Mouse (Mus musculus) megakaryocyte, adult 5-6 weeks (primary cell): ENCODE data around the gene Cmtm7. TPM values are rescaled to one million over a fixed set of nuclear protein-coding genes. Genes with fewer than 3 reads are reported as not detected.

Experiments used
- ATAC-seq: 2 replicates; pipeline ENCODE4 v1.8.0; 2016; ENCODE audit warnings: mild to moderate bottlenecking, inconsistent platforms; ENCODE audit not compliant: poor library complexity, severe bottlenecking
- total RNA-seq, 2 experiments: library from RNA; stranded (forward) in 1 of 2; stranded (reverse) in 1 of 2; fragments of 153-499, 151-499 nt in 1 of 2; fragments of 221-1000, 200-1000 nt in 1 of 2; gene quantifications; 2 replicates each; pipeline versions ENCODE4 v1.2.3 to v1.2.4; 2015 to 2017

The Cmtm7 gene
- total RNA-seq, 2 experiments from 2014 or later: 201 to 283 TPM

DNA sequence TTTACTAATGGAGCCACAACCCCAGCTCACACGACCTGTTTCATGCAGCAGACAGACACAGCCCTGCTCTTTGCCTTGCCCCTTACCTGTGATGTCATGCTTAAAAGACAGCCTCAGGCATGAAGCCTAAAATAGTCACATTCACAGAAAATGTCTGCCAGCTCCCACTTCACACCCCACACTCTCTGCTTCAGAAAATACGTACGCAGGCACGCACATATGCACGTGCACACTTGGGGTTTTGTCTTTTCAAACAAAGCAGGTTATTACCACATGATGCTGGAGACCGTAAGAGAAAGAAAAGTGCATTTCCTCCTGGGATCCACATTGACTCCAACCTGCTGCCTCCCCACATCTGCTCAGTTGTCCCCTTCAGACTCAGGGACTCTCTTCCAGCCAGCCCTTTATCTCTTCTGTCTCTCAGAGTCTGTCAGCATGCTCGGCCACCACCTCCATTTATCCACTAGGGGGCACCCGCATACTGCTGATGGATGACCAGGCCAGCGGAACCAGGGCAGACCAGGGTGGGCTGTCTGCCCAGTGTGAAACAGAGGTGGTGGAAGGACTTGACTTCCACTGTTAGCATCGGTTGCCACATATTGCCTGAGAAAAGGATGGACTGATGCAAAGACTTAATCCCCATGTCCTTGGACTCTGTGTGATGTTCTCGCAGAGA is 15.8 kb upstream of the Cmtm7 start:
- ATAC-seq: peak; percentile 90

- ATAC-seq: no peak
These were observed 14.9 kb upstream of the Cmtm7 start for GRCm38 (mm10) chr9:114796473-114797050.

DNA sequence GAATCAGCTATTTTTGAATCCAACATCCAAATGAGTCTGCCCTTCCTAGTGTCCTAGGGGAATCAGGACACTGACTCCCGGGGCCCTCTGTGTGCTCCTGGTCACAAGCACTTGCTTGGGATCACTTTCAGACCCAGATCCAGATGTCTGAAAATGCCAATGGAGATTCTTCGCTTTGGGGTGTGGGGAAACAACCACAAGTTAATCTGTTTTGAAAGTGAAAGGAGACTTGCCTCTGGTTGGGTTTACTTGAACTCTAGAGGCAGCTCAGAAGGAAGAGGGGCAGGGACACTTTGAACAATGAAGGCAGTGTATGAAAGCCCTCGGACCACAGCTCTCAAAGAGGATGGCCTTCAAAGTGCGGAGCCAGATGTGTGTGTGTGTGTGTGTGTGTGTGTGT is 12.8 kb upstream of the Cmtm7 start:
- 0 out of 2 replicates have a peak, but pooled peaks have one; percentile 14 for ATAC-seq

DNA sequence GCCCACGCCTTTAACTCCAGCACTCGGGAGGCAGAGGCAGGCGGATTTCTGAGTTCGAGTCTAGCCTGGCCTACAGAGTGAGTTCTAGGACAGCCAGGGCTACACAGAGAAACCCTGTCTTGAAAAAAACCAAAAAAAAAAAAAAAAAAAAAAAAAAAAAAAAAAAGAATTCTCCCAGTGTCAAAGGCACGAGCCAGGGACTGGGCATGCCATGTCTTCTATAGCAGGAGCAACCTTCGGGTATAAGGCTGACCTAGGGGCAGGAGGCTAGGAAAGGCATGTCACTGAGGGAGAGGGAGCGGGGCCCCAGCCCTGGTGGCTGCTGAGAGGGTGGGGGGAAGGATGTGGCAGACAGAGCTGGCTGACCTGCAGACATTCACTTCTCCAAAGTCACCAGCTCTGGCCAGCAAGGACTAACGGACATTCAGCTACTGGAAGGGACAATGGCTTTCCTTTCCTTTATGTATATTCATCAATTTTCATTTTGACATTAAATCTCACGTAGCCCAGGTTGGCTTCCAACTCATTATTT is 12.2 kb upstream of the Cmtm7 start:
- ATAC-seq: peak; percentile 77

DNA sequence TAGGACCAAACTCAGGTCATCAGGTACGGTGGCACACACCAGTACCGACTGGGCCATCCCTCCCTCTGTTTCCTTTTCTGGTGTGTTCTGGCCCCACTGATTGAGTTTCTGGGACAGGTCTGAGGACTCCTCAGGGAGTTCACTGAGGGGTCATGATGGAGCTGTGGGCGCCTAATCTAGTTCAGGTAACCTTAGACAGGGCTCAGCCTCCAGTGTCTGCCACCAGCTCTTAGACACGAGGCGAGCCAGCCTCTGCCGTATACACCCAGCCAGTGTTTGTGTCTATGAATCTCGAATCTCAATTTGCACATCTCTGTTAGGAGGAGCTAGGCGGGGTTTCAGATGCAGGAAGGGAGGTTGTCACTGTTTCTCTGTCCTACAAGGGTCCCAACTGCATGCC is 8.3 kb upstream of the Cmtm7 start:
- no peak for ATAC-seq

GRCm38 (mm10) chr9:114789557-114789956 is 7.9 kb upstream of the Cmtm7 start:
- ATAC-seq: no peak

DNA sequence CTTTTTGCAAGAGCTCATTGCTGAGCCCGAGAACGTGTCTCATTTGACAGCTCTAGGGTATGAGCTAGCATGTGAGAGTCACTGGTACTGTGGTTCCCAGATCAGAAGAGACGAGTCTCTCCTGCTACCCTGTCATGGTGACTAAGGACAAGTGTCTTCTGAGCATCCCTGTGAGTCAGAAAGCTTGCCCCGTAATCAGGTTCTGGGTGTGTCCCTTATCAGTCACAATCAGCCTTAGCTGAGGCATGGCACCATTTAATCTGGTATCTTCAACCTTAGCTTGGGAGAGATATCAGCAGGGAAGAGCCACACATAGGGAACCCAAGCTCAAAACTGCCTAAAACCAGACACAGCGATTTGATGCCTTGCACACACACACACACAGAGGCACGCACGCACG is 7.0 kb upstream of the Cmtm7 start:
- ATAC-seq: no peak

DNA sequence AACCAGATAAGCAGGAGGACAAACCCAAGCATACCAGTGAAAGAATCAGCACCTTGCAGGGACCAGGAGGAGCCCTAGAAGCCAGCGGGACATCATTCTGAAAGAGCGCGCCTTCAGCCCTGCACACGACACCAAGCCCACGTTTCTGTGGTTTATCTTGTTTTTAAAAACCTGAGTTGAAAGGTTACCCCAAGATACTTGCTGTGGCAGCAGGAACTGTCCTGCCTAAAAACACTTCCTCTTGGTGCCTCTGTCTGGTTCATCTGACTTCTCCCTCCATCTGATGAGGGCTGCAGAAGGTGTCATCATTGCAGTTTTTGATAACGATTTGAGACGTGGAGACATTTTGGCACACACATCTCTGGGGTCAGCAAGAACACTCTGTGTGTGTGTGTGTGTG is 6.1 kb upstream of the Cmtm7 start:
- peak; percentile 79 for ATAC-seq

GRCm38 (mm10) chr9:114787134-114787533 is 5.5 kb upstream of the Cmtm7 start:
- ATAC-seq: peak; percentile 61

DNA sequence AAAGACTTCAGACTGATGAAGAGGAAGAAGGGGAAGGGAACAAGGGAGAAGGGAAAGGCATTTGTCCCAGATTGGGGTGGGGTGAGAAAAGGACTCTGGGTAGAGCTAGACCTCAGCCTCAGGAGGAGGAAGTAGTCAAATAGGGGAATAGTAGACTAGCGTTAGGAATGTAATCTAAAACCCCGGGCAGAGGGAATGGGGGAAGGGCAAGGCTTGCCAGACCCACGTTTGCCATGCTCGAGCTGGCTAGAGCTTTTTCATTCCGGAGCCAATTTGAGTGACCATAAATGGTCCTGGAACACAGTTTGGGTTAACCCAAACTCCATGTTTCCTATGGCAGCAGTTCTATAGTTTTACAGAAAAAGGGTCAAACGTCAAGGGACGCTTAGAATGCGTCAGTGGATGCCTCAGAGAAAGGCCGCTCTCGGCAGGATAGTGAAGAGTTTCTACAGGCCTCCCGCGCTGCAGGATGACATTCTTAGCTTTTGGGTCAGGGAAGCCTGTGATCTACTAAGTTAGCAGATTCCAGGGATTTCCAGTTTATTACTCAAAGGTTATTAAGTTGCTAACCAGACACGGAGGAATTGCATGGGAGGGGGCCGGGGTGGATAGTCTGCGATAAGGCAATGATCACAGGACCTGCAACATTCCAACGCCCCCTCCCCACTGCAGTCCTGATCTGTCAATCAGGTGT is 3.9 kb upstream of the Cmtm7 start:
- peak; percentile 9; the same call in 1 of the 2 replicates for ATAC-seq

DNA sequence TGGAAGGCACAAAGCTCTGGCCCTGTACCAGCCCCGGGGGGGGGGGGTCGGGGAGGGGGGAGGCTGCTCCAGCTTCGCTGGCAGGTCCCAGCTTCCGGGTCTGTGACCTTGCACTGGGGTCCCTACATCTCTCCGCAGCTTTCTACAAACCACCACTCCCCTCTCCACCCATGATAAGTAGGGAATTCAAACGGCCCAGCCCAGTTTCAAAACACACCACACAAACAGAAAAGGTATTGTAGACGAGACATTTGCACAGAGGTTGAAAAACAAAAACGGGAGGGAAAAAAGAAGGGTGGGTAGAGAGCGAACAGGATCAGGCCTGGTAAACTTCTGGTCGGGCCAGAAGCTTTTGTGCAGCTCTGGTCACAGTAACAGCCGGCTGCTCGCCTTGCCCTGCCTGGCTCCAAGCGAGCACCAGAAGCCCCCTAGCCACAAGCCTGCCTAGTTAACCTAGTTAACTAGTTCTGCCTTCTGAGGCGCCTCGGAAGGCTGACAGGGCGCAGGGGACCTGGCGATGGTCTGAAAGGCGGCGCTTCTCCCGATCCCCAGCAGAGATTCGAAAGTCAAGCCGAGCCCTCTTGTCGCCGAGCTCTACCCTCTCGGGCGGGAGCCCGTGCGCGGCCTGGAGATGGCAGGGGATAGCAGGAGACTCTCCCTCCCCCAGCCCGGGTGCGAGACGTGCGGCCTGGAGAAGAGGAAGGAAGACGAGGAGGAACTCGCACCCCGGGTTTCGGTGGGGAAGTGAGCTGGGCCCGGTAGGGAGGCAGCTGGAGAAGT is 720 bp downstream of the Cmtm7 start:
- peak; percentile 67 for ATAC-seq

DNA sequence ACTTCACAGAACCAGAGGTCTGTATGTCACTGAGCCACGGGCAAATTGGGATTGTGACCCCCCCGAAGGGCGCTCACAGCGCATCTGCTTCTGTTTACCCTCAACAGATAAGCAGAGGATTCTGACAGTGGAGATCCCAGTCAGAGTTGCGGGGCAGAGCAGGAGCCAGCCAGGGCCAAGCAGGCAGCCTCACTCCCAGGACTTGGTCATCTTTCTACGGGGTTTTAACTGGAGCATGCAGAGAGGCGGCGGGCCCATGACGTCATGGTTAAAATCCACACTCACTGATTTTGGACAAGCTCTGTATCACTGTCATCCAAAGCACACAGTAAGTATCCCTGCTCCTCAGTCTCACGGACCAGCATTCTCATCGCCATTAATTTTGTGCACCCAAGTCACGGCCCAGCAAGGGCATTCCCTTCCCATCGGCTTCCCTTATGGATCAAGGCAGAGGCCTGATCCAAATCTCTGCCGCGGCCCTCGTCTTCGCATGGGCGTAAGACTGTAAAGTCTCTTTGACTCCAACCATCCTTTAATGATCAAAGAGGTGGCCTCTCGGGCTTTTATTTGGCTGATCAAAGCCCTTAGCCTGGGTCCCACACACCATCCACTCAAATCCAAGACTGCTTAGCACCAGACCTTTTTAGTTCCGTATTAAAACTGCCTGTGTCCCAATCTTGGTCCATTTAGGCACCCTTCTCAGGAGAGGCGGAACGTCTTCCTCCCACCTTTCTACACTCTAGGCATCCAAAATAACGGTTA is 1.5 kb downstream of the Cmtm7 start:
- ATAC-seq: no peak

DNA sequence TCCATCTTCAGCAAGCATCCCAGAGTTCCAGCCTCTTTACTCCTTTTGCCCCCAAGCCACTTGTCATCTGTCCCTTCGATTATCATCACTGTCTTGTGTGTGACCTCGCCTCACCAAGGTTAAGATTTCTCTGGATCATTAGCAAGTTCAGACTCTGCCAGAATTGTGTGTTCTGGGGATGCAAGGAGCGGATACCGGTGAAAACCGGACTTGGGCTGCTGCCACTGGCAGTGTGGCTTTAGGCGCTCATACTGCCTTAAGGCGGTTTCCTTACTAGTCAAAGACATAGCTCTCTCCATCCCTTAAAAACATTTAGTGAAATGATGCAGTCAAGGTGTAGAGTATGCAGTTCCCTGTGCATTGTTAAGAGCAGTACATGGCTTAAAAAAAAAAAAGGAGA is 2.8 kb downstream of the Cmtm7 start:
- no peak for ATAC-seq

- ATAC-seq: peak; percentile 16; the same call in 1 of the 2 replicates
These were observed 3.6 kb downstream of the Cmtm7 start for GRCm38 (mm10) chr9:114778047-114778390.

- no peak for ATAC-seq
These were observed 4.2 kb downstream of the Cmtm7 start for GRCm38 (mm10) chr9:114777178-114778046.

GRCm38 (mm10) chr9:114776361-114776760 is 5.3 kb downstream of the Cmtm7 start:
- ATAC-seq: no peak

- peak; percentile 29 for ATAC-seq
These were observed 6.4 kb downstream of the Cmtm7 start for GRCm38 (mm10) chr9:114775272-114775671.

GRCm38 (mm10) chr9:114774629-114775028 is 7.0 kb downstream of the Cmtm7 start:
- ATAC-seq: no peak

- ATAC-seq: no peak
These were observed 10.1 kb downstream of the Cmtm7 start for GRCm38 (mm10) chr9:114771565-114771964.
